Mouse (Mus musculus) common myeloid progenitor, adult 5-6 weeks (primary cell): ENCODE measurements around the gene Ipo5. TPM values are rescaled to one million over a fixed set of nuclear protein-coding genes. Genes with fewer than 3 reads are reported as not detected.

Experiments used
- ATAC-seq: replicated peaks from 2 replicates; pipeline ENCODE4 v1.8.0; 2016; ENCODE audit warnings: low read depth, mild to moderate bottlenecking, moderate TSS enrichment, inconsistent platforms; ENCODE audit not compliant: poor library complexity, severe bottlenecking
- total RNA-seq: library from RNA; stranded (forward); fragments of 200-1000, 187-1606 nt; gene quantifications from 2 replicates; pipeline ENCODE4 v1.2.3, GENCODE M21; 2017

Gene Ipo5
- total RNA-seq, 1 experiment from 2014 or later: 238 TPM

DNA sequence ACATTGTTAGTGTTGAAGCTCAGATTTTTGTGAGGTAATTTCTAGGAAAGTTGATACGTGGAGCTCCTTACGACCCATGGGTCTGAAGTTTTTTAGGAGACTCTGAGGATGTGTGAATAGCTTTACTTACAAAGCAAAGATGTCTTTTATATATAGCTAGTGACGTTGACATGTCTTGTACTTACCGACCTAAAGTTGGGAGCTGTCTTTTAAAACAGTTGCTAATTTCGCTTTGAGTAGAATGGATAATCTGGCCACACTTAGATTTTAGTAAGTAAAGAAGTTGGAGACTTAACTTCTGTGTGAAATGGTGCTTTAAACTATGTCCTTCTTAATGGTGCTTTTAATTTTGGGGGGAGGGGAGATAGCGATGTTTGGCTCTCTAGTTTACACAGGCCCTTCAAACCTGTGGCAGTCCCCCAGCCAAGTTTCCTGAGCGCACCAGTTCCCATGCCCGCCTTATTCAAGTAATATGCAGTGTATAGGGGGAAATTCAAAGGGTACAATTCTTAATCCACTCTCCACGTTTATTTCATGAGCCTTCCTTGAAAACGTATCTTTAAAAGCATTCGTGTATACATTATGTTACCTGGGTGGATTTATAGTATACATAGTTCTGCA, 1.2 kb downstream of the Ipo5 start:
- ATAC-seq: no peak

DNA sequence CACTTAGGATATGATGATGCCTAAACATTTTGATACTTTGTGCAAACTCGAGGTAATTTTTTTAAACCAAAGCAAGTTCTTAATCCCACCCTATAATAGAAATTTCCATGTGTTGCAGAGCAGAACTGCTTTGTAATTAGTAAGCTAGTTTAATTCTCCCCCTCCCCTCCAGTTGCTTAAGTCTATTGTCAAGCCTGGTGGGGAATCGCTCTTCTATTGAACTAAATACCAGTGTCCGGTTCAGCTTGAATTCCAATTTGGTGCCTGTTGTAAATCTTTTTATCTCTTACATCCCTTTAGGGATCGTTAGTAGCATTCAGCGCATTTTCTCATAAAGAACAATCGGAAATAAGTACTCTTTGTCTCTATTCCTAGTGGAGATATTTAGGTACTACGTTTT, 1.9 kb downstream of the Ipo5 start:
- no peak for ATAC-seq

DNA sequence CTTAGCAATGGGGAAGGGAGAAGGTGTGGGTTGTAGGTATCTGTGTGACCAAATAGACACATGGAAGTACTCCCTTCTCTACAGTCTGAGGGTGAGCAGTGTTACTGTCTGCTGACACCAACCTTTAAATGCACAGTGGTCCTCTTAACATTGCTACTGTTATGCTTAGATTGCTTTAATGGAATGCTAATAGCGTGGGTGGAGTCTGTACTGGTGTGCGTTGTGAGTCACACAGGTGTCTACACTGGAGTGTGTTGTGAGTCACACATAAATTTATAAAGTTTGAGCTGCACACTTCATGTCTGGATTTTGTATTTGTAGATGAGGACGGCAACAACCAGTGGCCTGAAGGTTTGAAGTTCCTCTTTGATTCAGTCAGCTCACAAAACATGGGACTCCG, 10.8 kb downstream of the Ipo5 start:
- ATAC-seq: no peak

DNA sequence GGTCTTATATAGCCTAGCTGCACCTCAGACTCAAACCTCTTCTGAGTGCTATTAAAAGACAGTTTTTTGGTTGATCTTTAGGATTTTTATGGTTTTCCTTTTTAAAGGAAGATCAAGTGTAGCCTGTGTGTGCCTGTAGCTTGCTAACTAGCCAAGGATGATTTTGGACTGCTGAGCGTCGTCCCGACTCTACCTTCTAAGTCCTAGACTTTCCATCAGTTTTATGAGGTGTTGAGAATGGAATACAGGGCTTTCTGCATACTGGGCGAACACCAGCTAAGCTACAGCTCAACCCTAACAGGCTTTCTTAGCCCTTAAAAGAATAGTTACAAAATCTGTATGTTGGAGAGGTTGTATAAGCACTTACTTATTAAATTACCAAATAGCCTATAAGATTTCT, 13.0 kb downstream of the Ipo5 start:
- no peak for ATAC-seq

DNA sequence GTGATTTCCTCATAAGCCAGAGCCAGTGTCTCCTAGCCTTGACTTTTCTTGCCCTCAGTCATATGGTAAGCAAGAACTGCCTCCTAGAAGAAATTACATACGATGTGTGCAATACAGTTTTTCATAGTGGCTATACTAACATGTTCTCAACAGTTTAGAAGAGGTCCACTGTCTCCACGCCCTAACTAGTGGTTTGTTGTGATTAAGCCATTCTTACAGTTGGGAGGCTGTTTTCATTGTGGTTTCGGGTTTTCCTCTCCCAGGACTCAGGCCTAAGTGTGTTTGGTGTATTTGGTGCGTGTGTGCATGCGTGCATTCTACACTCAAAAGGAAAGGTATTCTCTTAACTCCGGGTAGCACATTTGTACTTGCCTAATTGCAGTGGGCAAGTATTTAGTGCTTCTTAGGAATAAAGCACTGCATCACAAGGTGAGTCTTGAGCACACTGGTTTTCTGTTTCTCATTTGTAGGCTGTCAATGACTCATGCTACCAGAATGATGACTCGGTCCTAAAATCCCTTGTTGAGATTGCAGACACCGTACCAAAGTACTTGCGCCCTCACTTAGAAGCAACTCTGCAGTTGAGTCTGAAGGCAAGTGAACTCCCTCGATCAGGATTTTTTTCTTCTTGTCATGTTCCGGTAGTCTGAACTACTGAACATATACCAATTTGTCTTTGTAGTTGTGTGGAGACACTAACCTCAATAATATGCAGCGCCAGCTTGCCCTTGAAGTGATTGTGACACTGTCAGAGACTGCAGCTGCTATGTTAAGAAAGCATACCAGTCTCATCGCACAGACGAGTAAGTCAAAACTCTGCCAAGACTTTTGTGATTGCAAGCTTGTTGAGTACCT, 14.9 kb downstream of the Ipo5 start:
- ATAC-seq: no peak

DNA sequence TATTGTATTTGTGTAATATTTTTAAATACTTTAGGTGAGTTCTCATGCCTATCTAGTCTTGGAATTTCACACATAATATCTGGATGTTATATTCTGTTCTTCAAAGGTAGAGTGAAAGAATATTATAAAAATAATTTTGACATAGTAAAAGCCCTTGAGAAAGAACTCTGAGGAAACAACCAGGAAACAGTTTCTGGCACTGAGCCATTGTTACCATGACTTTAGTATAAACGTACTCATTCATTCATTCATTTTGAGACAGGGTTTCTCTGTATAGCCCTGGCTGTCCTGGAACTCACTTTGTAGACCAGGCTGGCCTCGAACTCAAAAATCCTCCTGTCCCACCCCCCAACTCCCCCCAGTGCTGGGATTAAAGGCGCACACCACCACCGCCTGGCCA, 20.2 kb downstream of the Ipo5 start:
- no peak for ATAC-seq

DNA sequence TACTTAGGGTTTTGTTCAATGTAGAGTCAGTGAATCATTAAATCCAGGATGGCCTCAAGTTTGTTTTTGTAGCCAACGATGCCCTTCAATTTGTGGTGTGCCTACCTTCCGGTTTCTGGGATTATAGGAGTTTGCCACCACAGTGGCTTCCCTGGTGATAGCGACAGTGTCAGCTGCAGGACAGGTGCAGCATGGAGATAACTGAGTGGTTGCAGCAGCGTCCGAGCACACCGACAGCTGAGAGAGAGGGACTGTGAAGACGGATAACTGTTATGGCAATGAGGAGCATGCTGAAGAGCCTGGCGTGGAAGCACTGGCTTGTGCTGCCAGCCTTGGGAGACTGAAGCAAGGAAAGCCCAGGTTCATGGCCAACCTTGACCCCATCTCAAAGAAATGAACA, 22.6 kb downstream of the Ipo5 start:
- no peak for ATAC-seq

DNA sequence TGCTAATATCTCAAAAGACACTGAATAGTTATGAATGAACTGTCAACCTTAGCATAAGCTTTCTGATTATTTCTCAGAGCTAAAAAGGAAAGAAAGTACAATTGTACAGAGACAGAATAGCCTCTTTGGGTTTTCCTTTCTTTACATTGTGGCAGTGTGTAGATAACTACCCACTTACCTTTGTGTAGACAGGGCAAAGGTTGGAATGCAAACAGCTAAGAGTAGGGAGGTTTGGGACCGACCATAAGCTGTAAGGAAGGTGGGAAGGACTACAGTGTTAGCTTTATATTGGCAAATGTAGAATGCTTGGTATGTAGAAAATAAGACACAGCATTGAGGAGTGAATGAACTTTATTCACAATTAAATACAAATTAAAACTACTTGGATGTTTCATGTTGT, 26.1 kb downstream of the Ipo5 start:
- no peak for ATAC-seq

DNA sequence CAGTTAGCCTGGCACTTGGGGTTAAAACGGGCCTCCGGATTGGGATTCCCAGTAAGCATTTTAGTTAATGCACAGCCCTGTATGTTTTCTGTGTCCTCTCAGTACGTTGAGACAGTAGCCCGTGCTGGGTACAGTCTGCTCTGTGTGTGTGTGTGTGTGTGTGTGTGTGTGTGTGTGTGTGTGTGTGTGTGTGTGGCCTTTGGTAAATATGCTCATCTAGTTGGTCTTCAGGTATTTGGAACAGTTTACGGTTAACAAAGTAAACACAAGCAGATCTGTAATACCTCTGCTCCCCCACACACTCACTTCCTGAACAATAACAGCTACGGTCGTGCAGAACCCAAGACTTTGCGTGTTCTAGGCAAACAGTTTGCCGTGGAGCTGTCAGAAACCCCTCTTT, 31.8 kb downstream of the Ipo5 start:
- no peak for ATAC-seq

DNA sequence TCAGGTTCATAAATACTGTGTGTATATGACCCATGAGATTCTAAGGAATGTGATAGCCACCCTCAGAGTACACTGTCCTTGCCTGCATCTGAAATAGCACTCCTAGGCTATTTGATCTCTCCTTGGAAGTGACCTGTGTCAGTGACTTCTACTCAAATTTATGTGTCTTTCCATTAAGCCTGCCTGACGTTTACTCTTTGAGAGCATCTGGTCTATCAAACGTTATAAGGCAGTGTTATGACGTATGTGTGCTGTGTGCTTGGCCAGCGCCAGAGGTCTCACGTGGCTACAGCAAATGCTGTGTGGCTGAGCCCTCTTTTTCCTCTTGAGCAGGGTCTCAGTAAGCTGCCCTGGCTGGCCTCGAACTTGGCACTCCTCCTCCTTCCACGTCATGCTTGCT, 34.1 kb downstream of the Ipo5 start:
- ATAC-seq: no peak

DNA sequence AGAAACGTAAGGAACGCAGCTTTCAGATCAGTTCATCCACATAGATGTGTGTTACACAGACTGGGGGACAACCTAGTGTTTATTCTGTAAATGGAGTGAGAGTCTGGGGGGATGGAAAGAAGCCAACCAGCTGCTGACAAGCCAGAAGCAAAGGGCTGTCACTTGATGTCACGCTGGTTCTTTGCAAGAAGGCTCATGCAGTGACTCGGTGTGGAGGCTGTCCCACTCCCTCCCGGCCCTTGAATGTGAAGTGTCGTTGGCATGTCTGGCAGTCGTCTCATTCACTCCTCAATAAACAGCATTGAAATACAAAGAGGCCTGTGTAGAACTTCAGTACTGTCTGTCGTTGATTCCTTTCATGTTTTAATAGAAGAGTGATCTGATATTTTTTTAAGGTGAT, 36.1 kb downstream of the Ipo5 start:
- ATAC-seq: no peak

DNA sequence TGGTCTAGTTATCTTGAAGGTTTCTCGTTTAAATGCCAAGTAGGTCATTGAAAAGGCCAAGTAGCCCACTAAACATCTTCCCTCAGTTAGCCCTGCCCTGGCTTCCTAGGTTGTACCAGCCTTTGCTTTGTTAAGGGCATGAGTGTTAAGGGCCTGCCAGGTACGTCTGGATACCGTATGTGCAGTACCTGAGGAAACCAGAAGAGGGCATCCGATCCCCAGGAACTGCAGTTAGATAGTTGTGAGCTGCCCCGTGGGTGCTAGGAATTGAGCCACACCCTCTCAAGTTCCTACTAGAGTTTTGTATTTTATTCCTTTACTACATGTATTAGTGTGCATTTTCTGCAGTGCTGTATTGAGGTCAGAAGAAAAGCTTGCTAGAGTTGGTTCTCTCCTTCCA, 38.0 kb downstream of the Ipo5 start:
- ATAC-seq: peak; percentile 50

DNA sequence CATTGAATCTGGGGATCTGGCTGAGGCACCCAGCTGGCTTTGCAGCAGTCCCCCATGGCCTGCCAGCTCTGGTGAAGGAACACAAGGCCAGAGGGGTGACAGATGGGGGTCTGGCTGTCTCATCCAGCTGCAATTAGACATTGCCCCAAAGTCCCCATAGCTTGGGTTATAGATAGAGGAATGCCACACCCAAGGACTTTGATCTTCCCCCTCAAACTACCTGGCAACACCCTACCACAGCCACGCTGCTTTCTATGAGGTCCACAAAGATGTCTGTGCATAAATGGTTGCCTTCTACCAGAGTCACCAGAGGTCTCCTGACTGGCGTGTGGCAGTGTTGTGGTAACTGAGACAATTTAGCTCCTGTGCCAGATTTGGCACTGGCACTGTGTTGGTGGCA, 39.0 kb downstream of the Ipo5 start:
- ATAC-seq: no peak

DNA sequence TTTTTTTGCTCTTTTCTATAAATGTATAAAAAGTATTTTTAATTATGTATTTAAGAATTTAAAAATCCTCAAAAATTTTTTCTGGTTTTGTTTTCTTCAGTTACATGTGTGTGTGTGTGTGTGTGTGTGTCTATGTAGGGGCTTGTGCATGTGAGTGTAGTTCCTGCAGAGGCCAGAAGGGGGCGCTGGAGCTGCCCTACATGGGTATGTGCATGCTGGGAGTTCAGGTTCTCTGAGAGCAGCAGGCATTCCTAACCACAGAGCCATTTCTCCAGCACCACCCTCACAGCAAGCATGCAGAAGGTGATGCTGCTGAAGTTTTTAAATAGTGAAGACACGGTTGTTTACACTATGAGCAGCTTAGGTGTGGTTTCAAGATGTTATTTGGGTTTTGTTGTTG, 41.4 kb downstream of the Ipo5 start:
- ATAC-seq: no peak

DNA sequence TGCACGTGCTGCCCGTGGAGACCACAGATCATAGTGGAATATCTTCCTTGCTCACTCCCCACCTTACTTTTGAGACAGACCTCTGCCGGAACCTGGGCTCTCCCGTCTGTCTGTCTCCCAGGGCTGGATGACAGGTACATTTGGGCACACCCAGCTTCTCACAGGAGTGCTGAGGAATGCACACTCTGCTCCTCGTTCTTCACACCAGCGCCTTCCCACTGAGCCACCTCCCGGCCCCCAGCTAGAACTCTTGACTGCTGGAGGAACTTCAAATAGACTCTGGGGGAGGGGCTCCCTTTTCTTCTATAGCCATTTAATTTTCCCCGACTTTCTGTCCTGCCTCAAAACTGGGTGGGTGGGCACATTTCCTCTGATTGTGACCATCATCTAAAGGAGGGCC, 49.5 kb downstream of the Ipo5 start:
- ATAC-seq: no peak

DNA sequence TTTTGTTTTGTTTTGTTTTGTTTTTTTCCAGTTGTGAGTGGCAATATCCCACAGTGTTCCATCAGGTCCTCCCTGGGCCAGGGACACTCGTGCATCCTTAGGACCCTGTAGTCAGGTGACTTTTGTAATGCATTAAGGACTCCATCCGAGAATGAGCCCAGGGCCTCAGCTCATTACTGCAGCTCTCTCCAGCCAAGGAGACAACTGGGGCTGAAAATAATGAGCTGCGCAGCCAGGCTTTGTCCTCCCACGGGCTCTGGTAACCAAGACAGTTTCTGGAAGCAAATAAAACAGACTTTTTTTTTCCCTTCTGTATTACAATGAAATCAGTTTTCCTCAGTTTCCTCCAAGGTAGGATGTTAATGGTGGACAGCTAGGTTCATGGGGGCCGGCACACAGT, 50.0 kb downstream of the Ipo5 start:
- no peak for ATAC-seq

DNA sequence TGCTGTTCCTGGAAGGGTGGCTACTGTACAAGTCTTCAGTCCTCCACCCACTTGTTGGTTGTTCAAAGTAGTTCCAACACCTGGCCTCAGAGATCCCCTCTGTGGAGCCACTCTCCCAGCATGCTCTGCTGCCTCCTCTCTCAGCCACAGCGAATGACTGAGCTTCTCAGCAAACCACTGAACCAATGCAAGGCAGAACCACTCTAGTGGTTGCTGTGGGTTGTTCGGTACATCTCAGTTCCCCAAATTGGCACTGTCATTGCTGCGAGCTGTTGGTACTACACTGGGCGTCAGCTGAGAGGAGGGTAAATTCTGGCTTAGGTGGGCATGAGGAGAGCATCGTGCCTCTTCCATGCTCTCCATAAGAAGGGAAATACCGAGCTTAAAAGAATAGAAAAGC, 56.0 kb downstream of the Ipo5 start:
- peak; percentile 88 for ATAC-seq

DNA sequence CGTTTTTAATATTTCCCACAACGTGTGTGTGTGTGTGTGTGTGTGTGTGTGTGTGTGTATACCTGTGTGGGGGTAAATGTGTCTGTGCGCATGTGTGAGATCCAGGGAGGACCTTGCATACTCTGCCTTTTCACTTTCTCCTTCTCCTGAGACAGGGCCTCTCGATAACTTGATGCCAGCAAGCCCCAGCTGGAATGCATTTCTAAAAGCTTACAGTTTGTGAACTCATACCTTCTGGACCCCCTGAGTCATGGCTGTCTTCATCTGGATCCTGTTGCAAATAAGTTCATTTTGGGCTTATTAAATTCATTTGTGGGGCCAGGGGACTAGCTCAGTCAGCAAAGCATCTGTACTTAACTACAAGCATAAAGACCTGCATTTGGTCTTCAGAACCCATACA, 57.7 kb downstream of the Ipo5 start:
- no peak for ATAC-seq

DNA sequence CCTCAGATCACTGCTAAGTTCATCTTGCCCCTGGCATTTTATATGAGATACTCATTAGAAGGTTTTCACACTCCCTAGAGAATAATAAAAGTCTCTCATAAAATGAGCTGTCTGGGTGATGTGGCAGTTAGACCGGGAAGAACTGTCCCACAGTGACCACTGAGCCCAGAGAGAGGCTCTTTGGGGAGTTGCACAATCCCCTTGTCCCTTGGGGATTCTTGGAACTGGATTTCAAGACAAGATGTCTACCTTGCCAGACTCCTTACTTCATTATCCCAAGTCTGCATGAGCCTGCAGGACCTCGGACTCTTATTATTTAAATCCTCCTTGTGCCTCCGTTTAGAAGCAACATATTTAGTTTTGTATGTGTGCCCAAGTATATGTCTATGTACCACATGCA, 58.6 kb downstream of the Ipo5 start:
- no peak for ATAC-seq

DNA sequence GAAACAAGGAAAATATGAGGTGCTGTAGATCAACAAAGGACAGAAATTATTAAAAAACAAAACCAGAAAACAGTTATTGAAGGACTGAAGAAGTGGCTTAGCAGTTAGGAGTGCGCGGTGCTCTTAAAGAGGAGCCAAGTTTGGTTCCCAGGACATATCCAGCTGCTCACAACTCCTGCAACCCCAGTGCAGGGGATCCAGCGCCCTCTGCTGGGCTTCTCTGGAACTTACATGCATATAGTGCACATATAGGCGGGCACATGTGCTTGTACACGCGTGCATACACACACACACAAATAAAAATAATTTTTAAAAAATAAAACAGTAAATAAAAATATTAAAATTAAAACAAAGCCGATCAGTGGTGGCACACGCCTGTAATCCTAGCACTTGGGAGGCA, 59.6 kb downstream of the Ipo5 start:
- ATAC-seq: no peak

DNA sequence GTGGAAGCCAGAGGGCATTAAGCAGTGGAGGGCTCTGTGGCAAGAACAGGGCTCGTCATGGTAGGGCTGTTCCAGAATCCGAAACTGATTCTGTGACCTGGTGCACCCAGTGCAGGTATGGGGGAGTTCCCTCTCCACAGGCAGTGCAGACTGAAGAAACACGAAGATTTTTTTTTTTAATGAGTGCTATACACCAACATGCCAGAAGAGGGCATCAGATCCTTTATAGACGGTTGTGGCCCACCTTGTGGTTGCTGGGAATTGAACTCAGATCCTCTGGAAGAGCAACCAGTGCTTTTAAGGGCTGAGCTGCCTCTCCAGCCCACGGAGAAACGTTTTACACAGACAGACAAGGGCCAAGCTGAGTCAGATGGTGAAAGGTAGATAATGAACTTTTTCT, 60.3 kb downstream of the Ipo5 start:
- no peak for ATAC-seq

DNA sequence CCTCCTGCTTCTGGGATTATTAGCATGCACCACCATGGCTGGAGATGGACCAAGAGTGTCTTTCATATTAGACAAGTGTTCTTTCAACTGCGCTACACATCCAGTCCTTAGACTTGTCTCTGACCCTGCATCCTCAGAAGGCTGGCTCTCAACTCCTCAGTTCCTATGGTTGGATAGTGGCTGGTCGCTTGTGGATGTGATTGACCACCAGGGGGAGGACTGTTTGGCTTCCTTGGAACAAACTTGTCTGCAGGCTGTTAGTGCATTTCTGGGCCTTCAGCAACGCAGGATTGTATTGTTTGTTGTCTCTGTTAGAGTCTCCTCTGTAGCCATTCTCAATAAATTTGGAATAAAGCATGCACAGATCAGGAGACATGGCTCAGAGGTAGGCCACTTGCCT, 68.5 kb downstream of the Ipo5 start:
- ATAC-seq: peak; percentile 65
